Mouse (Mus musculus) thymus, adult 2 months (tissue): ENCODE results near the gene Cldn4. TPM values are rescaled to one million over a fixed set of nuclear protein-coding genes. Genes with fewer than 3 reads are reported as not detected.

Experiments
- DNase-seq: peaks from one replicate; pipeline ENCODE4 v3.0.0; 2021
- H3K27ac ChIP-seq: fragments of 200-500 bp; 2 replicates; pipeline ENCODE4 v1.5.1; 2012; ENCODE audit warnings: low read length, control low read depth; ENCODE audit not compliant: control insufficient read depth, insufficient read depth
- H3K27me3 ChIP-seq: fragments of 200-500 bp; 2 replicates; pipeline ENCODE4 v1.6.1; 2012; ENCODE audit warnings: mild to moderate bottlenecking, low read length, moderate library complexity, mixed read lengths; ENCODE audit not compliant: control insufficient read depth, insufficient read depth
- H3K36me3 ChIP-seq: fragments of 200-500 bp; 2 replicates; pipeline ENCODE4 v1.6.1; 2012; ENCODE audit warnings: mild to moderate bottlenecking, low read length, moderate library complexity; ENCODE audit not compliant: control insufficient read depth, insufficient read depth
- H3K4me1 ChIP-seq: fragments of 200-500 bp; replicated peaks from 2 replicates; pipeline ENCODE4 v1.6.1; 2012; ENCODE audit warnings: low read length; ENCODE audit not compliant: control insufficient read depth, insufficient read depth
- H3K4me3 ChIP-seq: fragments of 200-500 bp; 2 replicates; pipeline ENCODE4 v1.5.1; 2012; ENCODE audit warnings: mild to moderate bottlenecking, low read length, control low read depth, moderate library complexity; ENCODE audit not compliant: control insufficient read depth, insufficient read depth
- CTCF ChIP-seq: fragments of 200-500 bp; IDR thresholded peaks from 2 replicates; pipeline ENCODE4 v1.5.1; 2012; ENCODE audit warnings: mild to moderate bottlenecking, control low read depth, low read length, moderate library complexity, borderline replicate concordance; ENCODE audit not compliant: control insufficient read depth, poor library complexity, insufficient read depth; ENCODE audit errors: extremely low read depth
- POLR2A ChIP-seq: fragments of 200-500 bp; IDR thresholded peaks from 2 replicates; pipeline ENCODE4 v1.6.1; 2012; ENCODE audit warnings: mild to moderate bottlenecking, low read length, control low read depth, moderate library complexity; ENCODE audit not compliant: control insufficient read depth, poor library complexity, insufficient read depth; ENCODE audit errors: extremely low read depth
- WGBS: fragments of 180-500 bp; shearing (Covaris S2); methylation state at CpG from one replicate; pipeline ENCODE4 v1.1.7; 2018; 5-methylcytosine and 5-hydroxymethylcytosine counted together
- polyA plus RNA-seq: library from polyadenylated mRNA; depleted of rRNA; stranded (reverse); fragments of >200 nt; gene quantifications from 2 replicates; pipeline ENCODE4 v1.2.3, GENCODE M21; 2012

The Cldn4 gene
- polyA plus RNA-seq, 1 experiment, result 57.8 TPM

DNA sequence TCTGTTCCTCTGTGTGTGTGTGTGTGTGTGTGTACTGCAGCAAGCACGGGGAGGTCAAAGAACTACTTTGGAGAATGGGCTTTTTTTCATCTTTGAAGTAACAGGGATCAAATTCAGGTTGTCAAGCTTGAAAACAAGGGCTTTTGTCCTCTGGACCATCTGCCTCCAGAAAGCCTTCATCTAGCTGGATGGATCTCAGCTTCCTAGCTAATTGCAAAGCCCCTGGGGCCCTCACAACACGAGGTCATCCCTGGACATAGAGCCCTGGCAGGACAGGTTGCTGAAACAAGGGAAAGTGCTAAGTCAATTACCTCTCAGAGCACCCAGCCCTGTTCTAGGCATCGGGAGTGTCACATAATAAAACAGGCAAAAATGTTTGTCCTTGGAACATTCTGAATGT, 37.0 kb upstream of the Cldn4 start:
- Histone ChIP-seq H3K4me1 (no peaks in the 10 kb centered on the region; the same call in 1 of the 2 replicates), H3K27ac (no peak overlapping the region), H3K36me3 (no peaks in the 10 kb centered on the region), H3K27me3 (peaks cover 16% of the 10 kb centered on the region; the same call in 1 of the 2 replicates), H3K4me3 (no peak overlapping the region)
- DNase-seq, result no peak
- whole genome bisulfite sequencing, result 66% methylated on average over 3 of the region's 3 CpGs
- no peak for TF ChIP-seq CTCF
- no peak for TF ChIP-seq POLR2A

DNA sequence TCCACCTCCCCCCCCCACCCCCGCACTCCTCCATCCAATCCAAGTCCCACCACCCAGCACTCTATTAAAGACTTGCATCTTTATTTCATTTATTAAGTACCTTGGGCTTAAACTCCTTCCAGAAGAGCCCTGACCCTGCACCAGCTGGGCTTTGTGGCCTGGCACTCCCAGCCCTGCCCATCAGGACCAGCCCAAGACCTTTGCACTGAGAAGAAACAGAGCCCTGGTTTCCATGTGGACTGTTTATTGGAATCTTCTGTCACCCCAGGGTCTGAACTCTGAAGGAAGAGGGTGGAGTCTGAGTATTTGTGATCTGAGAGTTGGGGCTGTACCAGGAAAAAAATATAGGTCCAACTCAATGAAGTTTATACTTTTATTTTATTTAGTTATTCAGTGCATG, 36.4 kb upstream of the Cldn4 start:
- TF ChIP-seq CTCF (no peak), POLR2A (no peak)
- DNase-seq, result no peak
- Histone ChIP-seq H3K36me3 (no peaks in the 10 kb centered on the region), H3K27ac (no peak overlapping the region), H3K27me3 (peaks cover 16% of the 10 kb centered on the region; the same call in 1 of the 2 replicates), H3K4me3 (no peak overlapping the region), H3K4me1 (no peaks in the 10 kb centered on the region; the same call in 1 of the 2 replicates)
- WGBS, result 91% methylated on average over 1 of the region's 1 CpGs

DNA sequence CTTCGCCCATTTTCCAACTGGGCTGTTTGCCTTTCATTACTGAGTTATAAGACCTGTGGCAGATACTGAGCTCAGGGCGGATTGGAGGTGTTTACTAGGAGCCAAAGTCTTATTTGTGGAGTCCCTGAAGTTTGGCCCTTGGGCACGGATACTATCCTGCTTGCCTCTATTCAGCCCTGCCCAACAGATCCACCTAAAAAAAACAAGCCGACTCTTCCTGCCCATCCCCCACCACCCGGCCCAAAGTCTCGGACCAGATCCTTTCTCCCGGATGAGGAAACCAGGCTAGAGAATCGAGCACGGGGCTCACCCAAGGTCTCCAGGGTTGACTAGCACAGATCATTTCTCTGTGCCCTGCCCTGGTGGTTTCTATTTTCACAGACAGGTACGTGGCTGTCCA, 34.4 kb upstream of the Cldn4 start:
- Histone ChIP-seq H3K27ac (no peak overlapping the region), H3K4me1 (no peaks in the 10 kb centered on the region), H3K36me3 (no peaks in the 10 kb centered on the region), H3K4me3 (no peak overlapping the region), H3K27me3 (0 out of 2 replicates have a peak, but pooled peaks cover 2% of the 10 kb centered on the region)
- WGBS, result 78% methylated on average over 10 of the region's 10 CpGs
- no peak for TF ChIP-seq CTCF
- TF ChIP-seq POLR2A, result no peak
- no peak for DNase-seq

DNA sequence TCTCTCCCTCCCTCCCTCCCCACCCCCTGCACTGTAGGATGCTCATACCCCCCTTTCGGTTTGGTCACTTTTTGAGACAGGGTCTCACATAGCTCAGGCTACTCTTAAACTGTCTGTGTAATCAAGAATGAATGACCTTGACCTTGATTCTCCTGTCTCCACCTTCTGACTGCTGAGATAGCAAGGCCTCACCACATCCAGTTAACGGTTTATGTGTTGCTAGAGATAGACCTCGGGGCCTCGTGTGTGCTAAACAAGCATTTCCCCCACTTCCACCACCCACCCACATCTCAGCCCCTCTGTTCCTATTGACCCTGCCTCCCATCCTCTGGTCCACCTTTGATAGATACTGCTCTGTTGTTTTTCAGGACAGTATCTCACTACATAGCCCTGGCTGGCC, 31.1 kb upstream of the Cldn4 start:
- Histone ChIP-seq H3K36me3 (no peaks in the 10 kb centered on the region), H3K27ac (no peak overlapping the region), H3K4me3 (no peak overlapping the region), H3K27me3 (no peaks in the 10 kb centered on the region), H3K4me1 (no peaks in the 10 kb centered on the region)
- 82% methylated on average over 4 of the region's 4 CpGs for WGBS
- TF ChIP-seq POLR2A (no peak), CTCF (no peak)
- DNase-seq, result no peak

DNA sequence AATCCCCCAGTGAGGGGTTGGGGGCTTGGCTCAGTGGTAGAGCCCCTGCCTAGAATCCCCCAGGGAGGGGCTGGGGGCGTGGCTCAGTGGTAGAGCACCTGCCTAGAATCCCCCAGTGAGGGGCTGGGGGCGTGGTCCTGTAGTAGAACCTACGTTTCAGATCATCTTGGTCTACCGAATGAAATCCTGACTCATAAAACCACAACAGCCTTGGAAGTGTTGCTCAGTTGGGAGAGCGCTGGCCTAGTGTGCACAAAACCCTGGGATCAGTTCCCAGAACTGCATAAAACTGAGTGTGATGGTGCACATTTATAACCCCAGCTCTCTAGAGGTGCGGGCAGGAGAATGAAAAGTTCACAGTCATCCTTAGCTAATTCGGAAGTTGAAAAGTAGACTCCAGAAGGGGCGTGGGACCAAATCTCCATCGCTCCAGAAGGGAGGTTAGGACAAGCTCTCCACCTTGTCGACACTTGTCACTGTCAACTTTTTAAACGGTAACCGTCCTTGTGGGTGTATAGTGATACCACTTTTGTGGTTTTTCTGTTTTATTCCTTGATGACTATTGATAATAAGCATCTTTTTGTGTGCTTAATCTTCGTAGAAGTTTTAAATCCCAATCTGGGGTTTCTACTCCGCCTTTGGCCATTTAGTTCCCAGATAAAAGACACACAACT, 30.0 kb upstream of the Cldn4 start:
- Histone ChIP-seq H3K27me3 (no peaks in the 10 kb centered on the region), H3K27ac (no peak overlapping the region), H3K4me3 (no peak overlapping the region), H3K36me3 (no peaks in the 10 kb centered on the region), H3K4me1 (no peaks in the 10 kb centered on the region)
- WGBS, result 64% methylated on average over 14 of the region's 14 CpGs
- TF ChIP-seq CTCF (no peak), POLR2A (no peak)
- no peak for DNase-seq

DNA sequence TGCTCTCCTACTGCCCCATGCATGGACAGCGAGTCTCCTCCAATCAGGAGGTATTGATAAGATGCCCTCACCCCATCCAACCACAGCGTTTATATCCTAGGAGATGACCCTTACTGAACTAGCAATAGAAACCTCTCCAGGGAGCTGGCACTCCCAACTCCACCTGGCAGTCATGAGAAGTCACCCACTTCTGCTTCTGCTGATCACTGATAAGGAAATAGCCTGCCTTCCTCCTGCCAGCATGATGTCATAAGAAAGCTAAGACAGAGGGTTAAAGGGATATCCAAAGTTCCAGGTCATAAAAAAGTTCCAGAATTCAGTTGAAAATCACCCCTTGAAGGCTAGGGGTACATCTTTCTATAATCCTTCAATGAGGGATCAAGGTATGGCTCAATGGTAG, 29.4 kb upstream of the Cldn4 start:
- TF ChIP-seq CTCF (no peak), POLR2A (no peak)
- Histone ChIP-seq H3K27me3 (no peaks in the 10 kb centered on the region), H3K4me1 (no peaks in the 10 kb centered on the region), H3K4me3 (no peak overlapping the region), H3K27ac (no peak overlapping the region), H3K36me3 (no peaks in the 10 kb centered on the region)
- DNase-seq, result no peak
- WGBS, result 27% methylated on average over 2 of the region's 2 CpGs

DNA sequence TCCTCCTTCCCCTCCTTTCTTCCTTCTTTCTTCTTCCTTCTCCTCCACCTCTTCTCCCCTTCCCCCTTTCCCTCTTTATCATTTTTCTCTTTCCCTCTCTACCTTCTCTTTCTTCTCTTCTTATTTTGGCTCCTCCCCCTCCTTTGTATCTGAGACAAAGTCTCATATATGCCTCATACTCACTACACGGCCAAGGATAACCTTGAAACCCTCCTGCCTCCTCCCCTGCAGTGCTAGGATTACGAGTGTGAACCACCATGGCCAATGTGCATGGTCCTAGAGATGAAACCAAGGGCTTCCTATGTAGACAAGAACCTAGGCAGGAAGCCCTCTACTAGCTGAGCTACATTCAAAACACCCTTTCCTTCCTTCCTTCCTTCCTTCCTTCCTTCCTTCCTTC, 28.2 kb upstream of the Cldn4 start:
- 45% methylated on average over 2 of the region's 2 CpGs for WGBS
- no peak overlapping the region for H3K27ac ChIP-seq
- DNase-seq, result no peak
- H3K36me3 ChIP-seq, result no peaks in the 10 kb centered on the region
- no peak overlapping the region for H3K4me3 ChIP-seq
- H3K27me3 ChIP-seq, result no peaks in the 10 kb centered on the region; the same call in 1 of the 2 replicates
- TF ChIP-seq POLR2A (no peak), CTCF (no peak)
- no peaks in the 10 kb centered on the region for H3K4me1 ChIP-seq

DNA sequence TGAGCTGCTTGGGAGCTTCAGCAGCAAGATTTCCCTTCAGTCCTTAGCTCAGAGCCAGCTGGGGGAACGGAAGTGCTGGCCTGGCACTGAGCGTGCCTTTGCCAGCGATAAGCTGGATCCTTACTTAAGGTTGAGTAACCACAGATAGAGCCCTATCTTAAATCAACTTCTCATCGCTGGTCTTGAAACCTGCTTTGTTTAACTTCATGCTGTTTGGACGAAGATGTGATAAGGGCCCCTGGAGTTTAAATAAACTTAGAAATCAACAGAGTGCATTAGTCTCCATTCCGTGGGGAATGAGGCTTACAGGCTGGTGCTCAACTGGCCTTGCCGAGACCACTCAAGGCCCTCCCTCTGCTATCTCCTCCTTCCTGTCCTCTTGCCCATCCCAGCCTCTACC, 27.6 kb upstream of the Cldn4 start:
- Histone ChIP-seq H3K36me3 (no peaks in the 10 kb centered on the region), H3K27me3 (no peaks in the 10 kb centered on the region; the same call in 1 of the 2 replicates), H3K4me3 (no peak overlapping the region), H3K27ac (no peak overlapping the region), H3K4me1 (no peaks in the 10 kb centered on the region)
- DNase-seq, result no peak
- TF ChIP-seq CTCF (no peak), POLR2A (no peak)
- 39% methylated on average over 7 of the region's 7 CpGs for WGBS
